Mouse (Mus musculus) ovary, adult 18-20 months (tissue): ENCODE data around the gene Rtcb.
A peak's percentile ranks its signal among the peaks of the same experiment; 100 is the strongest.

Source experiments
- DNase-seq: peaks from one replicate; pipeline ENCODE4 v3.0.0; 2022; ENCODE audit warnings: low spot score, mixed read lengths

Rtcb gene

GRCm38 (mm10) chr10:85957464-85957950 is at the start of gene Rtcb:
Gene Rtcb (minus strand): TSS chr10:85957823.
- peak; percentile 93 for DNase-seq

GRCm38 (mm10) chr10:86006455-86006854 is 48.8 kb upstream of the Rtcb start:
- no peak for DNase-seq

DNA sequence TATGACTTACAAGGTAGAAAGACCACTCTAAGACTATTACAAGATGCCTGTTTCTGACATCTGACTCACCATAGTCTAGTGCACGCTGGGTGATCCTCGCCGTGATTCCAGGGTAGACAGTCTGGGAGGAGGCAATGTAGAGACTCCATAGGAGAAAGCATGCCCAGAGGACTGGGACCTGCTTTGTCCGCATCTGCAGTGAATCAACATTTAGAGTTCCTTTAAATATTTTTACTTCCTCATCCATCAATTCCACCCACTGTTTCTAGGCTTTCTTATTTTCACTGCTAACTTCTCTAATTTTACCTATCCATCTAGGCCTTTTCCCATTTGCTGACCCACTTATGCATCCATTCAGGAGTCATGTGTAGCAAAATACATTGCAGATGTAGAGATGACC is 42.8 kb upstream of the Rtcb start:
- no peak for DNase-seq

GRCm38 (mm10) chr10:85994543-85995104 is 37.0 kb upstream of the Rtcb start:
- DNase-seq: no peak

- no peak for DNase-seq
These were observed 36.2 kb upstream of the Rtcb start for GRCm38 (mm10) chr10:85993836-85994235.

DNA sequence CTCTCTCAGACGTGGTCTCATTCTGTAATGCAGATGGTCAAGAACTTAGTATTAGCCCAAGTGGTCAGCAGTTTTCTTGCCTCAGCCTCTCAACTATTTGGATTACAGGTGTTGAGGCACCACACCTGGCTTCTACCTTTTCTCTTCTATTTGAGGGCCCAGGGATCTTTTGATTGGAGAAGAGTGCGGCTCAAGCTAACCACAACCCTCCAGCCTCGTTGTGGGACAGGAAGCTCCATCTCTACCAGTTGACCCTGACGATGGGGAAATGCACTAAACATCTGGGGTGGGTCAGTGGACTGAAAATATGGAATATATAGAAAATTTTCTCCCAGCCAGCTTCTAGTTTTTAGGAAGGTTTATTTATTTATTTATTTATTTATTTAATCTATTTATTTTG is 34.8 kb upstream of the Rtcb start:
- DNase-seq: no peak

DNA sequence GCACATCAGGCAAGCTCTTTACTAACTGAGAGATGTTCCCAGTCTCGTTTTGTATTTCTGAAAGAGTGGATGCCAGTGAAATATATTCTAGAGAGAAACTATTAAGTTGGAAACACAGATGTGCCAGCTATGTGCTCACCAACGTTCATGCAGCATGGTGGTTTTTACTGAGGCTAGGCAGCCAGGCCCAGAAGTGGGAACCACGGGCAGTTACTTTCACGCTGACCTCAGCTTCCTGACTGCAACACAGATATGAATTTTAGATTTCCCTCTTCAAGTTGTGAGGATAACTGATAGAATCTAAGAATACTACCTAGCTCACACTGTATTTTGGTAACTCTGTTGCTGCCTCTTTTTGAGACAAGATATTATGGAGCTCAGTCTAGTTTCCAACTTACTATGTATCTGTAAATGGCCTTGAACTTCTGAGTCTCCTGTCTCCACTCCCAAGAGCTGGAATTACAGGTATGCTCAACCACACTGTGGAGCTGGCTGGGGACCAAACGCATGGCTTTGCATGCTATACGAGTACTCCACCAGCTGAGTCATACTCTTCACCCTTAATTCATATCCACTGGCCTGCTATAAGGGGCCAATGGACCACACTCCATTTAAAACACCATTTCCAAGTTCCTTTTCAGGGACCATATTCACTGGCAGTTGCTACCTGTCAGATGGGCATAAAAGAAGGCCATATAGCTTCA is 31.9 kb upstream of the Rtcb start:
- no peak for DNase-seq

- DNase-seq: no peak
These were observed 15.3 kb upstream of the Rtcb start for GRCm38 (mm10) chr10:85972915-85973314.

DNA sequence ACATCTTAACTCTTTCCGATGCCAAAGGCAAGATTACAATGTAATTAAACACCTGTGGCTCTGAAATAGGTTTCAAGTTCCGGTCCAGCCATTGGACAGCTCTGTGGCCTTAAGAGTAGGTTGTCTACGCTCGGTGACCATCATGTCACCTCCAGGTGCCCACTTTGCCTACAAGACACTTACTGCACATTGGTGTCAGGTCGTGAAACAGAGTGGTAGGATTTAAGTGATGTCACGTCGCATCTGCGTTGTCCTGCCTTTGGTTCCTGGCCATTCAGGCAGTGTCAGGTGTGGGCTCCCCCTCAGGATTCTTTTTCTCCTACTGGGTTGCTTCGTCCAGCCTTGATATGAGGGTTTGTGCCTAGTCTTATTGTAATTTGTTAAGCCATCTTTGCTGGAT is 14.2 kb upstream of the Rtcb start:
- no peak for DNase-seq

DNA sequence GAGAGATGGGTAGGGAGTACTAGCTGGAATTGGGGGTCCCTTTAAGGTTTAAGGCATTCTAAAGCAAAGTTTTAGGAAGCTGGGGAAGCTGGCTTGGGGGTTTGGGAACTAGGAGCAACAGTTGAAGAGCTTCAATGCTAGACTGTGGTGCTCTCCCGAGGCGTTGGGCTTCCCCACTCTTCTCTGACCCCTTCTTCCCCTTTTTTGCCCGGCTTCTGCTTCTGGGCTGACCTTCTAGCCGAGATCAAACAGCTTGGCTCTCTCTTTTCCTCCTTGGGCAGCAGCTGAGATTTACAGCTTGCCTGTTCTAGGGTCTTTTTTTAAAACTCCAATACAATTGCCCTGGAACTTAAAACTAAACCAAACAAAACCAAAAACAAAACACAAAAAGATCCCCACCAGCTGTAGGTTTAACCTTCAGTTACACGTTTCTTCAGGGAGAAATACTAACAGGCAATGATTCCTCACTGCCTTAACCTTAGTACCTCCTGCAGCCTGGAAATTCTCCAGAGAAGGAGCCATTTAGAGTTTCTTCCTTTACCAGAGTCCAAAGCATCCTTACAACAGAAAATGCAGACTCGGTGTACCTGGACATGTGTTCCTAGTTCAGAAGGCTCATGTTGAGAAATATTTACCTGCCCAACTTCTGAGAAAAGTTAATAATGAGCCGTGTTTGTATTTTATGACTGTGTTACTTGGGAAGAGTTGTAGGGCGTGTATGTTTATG is 12.4 kb upstream of the Rtcb start:
- no peak for DNase-seq

- DNase-seq: no peak
These were observed 11.1 kb upstream of the Rtcb start for GRCm38 (mm10) chr10:85968731-85969130.

- DNase-seq: peak; percentile 23
These were observed 10.6 kb upstream of the Rtcb start for GRCm38 (mm10) chr10:85968157-85968634.

- no peak for DNase-seq
These were observed 10.0 kb upstream of the Rtcb start for GRCm38 (mm10) chr10:85967411-85968156.

DNA sequence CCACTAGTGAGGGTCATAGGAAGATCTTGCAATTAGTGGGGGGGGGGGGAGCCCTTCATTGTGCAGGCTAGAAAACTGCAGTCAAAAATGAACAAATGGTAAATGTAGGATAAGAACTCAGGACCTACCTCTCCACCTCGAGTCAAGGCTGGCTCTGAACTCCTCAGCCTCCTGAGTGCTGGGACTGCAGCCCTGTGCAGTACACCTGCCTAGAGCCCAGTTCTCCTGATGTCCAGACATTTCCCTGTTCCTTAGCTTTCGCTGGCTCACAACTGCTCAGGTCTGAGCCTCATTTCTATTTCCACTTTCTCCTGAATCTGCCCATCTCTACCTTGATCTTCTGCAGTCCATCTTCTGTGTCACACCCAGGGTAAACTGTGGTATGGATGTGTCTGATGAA is 8.9 kb upstream of the Rtcb start:
- no peak for DNase-seq

DNA sequence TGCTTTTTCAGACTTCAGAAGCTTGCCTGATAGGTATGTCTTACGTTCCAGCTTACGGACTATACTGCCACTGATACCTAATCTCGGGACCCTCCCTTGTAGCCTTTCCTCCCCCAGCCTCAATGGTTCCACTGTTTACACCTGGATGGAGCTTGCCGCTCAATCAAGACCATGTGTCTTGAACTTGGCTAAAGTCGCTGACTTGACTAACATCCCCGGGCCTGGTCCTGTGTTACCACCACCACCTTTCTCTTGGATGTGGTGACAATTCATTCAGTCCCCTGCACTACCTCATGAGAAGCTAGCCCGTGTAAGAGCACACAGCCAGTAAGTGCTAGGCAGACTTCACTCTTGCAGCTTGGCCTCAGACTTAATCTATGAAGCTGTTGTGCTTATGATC is 6.7 kb upstream of the Rtcb start:
- no peak for DNase-seq

DNA sequence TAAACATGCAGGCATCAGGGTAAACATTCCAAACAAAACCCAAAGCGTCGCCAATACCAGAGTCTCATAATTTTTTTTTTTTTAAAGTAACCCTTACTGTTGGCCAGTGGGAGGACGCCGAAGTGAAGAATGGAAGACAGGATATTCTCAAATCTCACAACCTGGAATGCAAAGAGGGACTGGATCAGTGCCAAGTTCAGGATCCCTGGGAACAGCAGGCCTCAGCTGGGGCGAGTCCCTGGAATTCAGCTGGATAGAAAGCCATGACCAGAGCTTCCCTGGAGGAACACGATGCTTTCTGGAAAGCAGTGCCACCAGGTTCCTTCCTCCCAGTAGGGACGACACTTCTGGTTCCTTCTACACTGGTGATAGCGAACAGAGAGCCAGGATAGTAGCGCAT is 5.3 kb upstream of the Rtcb start:
- DNase-seq: no peak

DNA sequence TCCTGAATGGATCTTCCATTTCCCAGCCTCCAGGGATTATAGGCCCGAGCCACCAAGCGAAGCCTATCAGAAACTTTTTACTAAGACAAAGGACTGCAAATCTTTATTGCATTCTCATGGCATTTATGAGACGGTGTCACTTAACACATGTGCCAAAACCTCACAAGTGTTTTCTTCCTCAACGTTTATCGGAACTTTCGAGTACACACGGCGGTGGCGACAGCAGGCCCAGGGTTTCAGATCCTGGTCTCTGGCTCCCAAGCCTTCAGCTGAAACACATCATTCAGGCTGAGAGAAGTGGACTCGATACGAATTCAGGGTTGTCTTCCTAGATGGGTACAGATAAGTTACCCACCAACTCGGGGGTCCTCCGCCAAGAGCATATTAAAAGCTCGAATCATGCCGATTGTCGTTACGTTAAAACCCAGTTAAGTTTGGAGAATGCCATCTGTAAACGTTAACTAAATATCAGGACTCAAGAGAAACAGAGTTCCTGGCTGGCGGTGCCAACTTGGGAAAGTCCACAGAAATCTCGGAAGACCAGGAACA is 678 bp downstream of the Rtcb start:
- DNase-seq: no peak

DNA sequence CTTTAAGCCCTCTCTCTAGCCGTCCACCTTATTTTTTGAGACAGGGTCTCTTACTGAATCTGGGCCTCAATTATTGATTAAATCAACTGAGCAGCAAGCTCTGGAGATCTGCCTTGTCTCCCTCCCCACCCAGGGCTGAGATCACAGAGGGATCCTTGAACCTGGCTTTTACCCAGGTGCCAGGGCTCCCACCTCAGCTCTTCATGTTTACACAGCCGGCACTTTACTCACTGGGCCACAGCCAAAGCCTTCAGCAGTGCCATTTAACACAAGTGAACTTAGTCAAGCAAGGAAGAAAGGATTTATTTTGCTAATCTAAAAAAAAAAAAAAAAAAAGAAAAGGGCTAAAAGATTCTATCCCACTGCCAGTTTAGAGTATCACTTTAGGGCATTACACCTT is 3.2 kb downstream of the Rtcb start:
- DNase-seq: no peak

GRCm38 (mm10) chr10:85953401-85953800 is 4.2 kb downstream of the Rtcb start:
- DNase-seq: no peak

- DNase-seq: no peak
These were observed 5.7 kb downstream of the Rtcb start for GRCm38 (mm10) chr10:85951765-85952443.

GRCm38 (mm10) chr10:85948483-85949196 is 9.0 kb downstream of the Rtcb start:
- DNase-seq: no peak
